Mouse (Mus musculus) midbrain, embryonic 16.5 days (tissue): ENCODE results near the gene S1pr4. TPM values are rescaled to one million over a fixed set of nuclear protein-coding genes. Genes with fewer than 3 reads are reported as not detected.

Experiments
- ATAC-seq: fragments of 200-750 bp; cut with Nextera tagmentation; 2 replicates; pipeline ENCODE4 v1.8.0; 2017; ENCODE audit warnings: moderate TSS enrichment
- H3K27ac ChIP-seq: fragments of 300-500 bp; sonication (generic); 2 replicates; pipeline ENCODE4 v1.5.1; 2014; ENCODE audit warnings: mild to moderate bottlenecking, low read length, mixed read lengths
- H3K27me3 ChIP-seq: fragments of 300-500 bp; sonication (generic); 2 replicates; pipeline ENCODE4 v1.6.1; 2014; ENCODE audit warnings: low read depth, low read length, mixed read lengths; ENCODE audit not compliant: control insufficient read depth, insufficient read depth
- H3K36me3 ChIP-seq: fragments of 300-500 bp; sonication (generic); 2 replicates; pipeline ENCODE4 v1.6.1; 2014; ENCODE audit warnings: mild to moderate bottlenecking, low read length, moderate library complexity, mixed read lengths; ENCODE audit not compliant: control insufficient read depth, insufficient read depth
- H3K4me1 ChIP-seq: fragments of 300-500 bp; sonication (generic); 2 replicates; pipeline ENCODE4 v1.6.1; 2014; ENCODE audit warnings: mild to moderate bottlenecking, low read length, mixed read lengths; ENCODE audit not compliant: control insufficient read depth, insufficient read depth
- H3K4me2 ChIP-seq: fragments of 300-500 bp; sonication (generic); 2 replicates; pipeline ENCODE4 v1.6.1; 2014; ENCODE audit warnings: mild to moderate bottlenecking, low read length, mixed read lengths
- H3K4me3 ChIP-seq: fragments of 300-500 bp; sonication (generic); 2 replicates; pipeline ENCODE4 v1.5.1; 2014; ENCODE audit warnings: low read depth, mild to moderate bottlenecking, low read length, moderate library complexity, mixed read lengths
- H3K9ac ChIP-seq: fragments of 300-500 bp; sonication (generic); 2 replicates; pipeline ENCODE4 v1.6.1; 2014; ENCODE audit warnings: low read depth, low read length, mixed read lengths
- H3K9me3 ChIP-seq: fragments of 300-500 bp; sonication (generic); replicated peaks from 2 replicates; pipeline ENCODE4 v1.6.1; 2014; ENCODE audit warnings: mild to moderate bottlenecking, low read length, mixed read lengths; ENCODE audit not compliant: control insufficient read depth, poor library complexity, severe bottlenecking
- WGBS: fragments of 180-500 bp; shearing (Covaris S2); extraction: QIAGEN DNeasy Blood & Tissue Kit; methylation state at CpG from one replicate; pipeline ENCODE4 v1.1.7; 2014; 5-methylcytosine and 5-hydroxymethylcytosine counted together
- polyA plus RNA-seq: library from polyadenylated mRNA; unstranded; fragments of >200 nt; fragmentation: Nextera tagmentation; extraction: Ambion mirVana; gene quantifications from 2 replicates; pipeline ENCODE4 v1.2.1, GENCODE M21; 2015

Gene S1pr4
- polyA plus RNA-seq, 1 experiment from 2014 or later = 0.44 TPM

- Histone ChIP-seq H3K9me3 (no peaks in the 10 kb centered on the region), H3K27me3 (no peaks in the 10 kb centered on the region), H3K4me2 (no peak overlapping the region), H3K9ac (no peak overlapping the region), H3K36me3 (peaks cover 50% of the 10 kb centered on the region), H3K27ac (no peak overlapping the region), H3K4me1 (peaks cover 13% of the 10 kb centered on the region), H3K4me3 (no peak overlapping the region)
- no peak for ATAC-seq
- 94% methylated on average over 9 of the region's 9 CpGs for WGBS
These were observed 8.9 kb downstream of the S1pr4 start for GRCm38 (mm10) chr10:81491018-81491417.

- H3K9ac ChIP-seq = no peak overlapping the region
- H3K4me1 ChIP-seq = peaks cover 7% of the 10 kb centered on the region
- H3K9me3 ChIP-seq = no peaks in the 10 kb centered on the region
- H3K27ac ChIP-seq = no peak overlapping the region
- ATAC-seq = no peak
- no peak overlapping the region for H3K4me3 ChIP-seq
- 84% methylated on average over 14 of the region's 14 CpGs for WGBS
- H3K4me2 ChIP-seq = no peak overlapping the region
- peaks cover 50% of the 10 kb centered on the region for H3K36me3 ChIP-seq
- no peaks in the 10 kb centered on the region for H3K27me3 ChIP-seq
These were observed 10.0 kb downstream of the S1pr4 start for GRCm38 (mm10) chr10:81489941-81490340.

- Histone ChIP-seq H3K9ac (no peak overlapping the region), H3K27me3 (no peaks in the 10 kb centered on the region), H3K9me3 (no peaks in the 10 kb centered on the region), H3K4me2 (no peak overlapping the region), H3K27ac (no peak overlapping the region), H3K4me3 (no peak overlapping the region), H3K36me3 (peaks cover 50% of the 10 kb centered on the region), H3K4me1 (peaks cover 8% of the 10 kb centered on the region)
- no peak for ATAC-seq
- WGBS = 90% methylated on average over 11 of the region's 11 CpGs
These were observed 11.9 kb downstream of the S1pr4 start for GRCm38 (mm10) chr10:81488081-81488480.

DNA sequence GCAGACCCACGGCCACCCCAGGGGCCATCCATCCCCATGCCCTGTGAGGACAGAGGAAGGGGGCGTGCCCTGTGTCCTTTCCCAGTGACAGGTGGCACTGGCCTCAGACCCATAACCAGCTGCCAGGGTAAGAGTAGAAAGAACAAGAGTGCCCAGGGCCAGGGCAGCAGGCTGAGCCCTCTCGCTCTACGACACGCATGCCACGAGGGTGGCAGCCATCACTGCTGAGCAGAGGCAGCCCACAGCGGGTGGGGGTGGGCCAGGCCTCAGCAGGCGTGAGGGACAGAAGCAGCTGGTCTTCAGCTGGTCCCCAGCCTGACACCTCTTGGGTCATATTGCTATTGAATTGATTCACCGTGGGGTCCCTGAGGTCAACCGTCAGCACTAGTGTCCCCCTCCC lies 13.4 kb downstream of the S1pr4 start:
- peaks cover 14% of the 10 kb centered on the region for H3K4me1 ChIP-seq
- no peak overlapping the region for H3K4me2 ChIP-seq
- H3K27ac ChIP-seq = no peak overlapping the region
- H3K9ac ChIP-seq = no peak overlapping the region
- no peak for ATAC-seq
- WGBS = 89% methylated on average over 10 of the region's 10 CpGs
- H3K9me3 ChIP-seq = no peaks in the 10 kb centered on the region
- H3K27me3 ChIP-seq = no peaks in the 10 kb centered on the region
- H3K4me3 ChIP-seq = no peak overlapping the region
- peaks cover 38% of the 10 kb centered on the region for H3K36me3 ChIP-seq

GRCm38 (mm10) chr10:81485479-81486018 lies 14.4 kb downstream of the S1pr4 start:
- peak overlapping the region; percentile 83; the same call in 1 of the 2 replicates for H3K27ac ChIP-seq
- H3K9me3 ChIP-seq = no peaks in the 10 kb centered on the region
- peaks cover 30% of the 10 kb centered on the region for H3K36me3 ChIP-seq
- H3K4me2 ChIP-seq = no peak overlapping the region
- 74% methylated on average over 7 of the region's 7 CpGs for WGBS
- no peaks in the 10 kb centered on the region for H3K27me3 ChIP-seq
- no peak for ATAC-seq
- H3K9ac ChIP-seq = no peak overlapping the region
- H3K4me3 ChIP-seq = no peak overlapping the region
- peaks cover 20% of the 10 kb centered on the region for H3K4me1 ChIP-seq

DNA sequence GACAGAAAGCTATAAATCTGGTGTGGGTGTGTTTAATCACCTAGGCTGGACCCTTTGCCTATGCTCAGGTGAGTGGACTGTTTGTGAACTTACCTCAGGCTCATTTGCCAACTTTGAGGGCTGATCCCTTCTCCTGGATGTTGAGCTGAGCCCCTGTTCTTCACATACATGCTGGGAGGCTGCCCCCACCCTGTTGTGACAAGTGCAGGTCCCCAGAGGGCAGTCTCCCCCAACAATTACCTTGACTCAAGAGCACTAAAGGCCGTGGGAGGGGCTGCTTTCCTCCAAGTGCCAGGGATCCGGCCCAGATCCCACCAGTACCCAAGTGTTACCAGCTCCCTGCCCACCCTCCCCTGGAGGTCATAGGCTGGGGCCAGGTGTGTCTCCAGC lies 14.9 kb downstream of the S1pr4 start:
- 47% methylated on average over 2 of the region's 2 CpGs for WGBS
- H3K4me3 ChIP-seq = no peak overlapping the region
- peaks cover 25% of the 10 kb centered on the region for H3K4me1 ChIP-seq
- H3K4me2 ChIP-seq = 0 out of 2 replicates have a peak overlapping the region, but pooled peaks have one; percentile 22
- no peaks in the 10 kb centered on the region for H3K9me3 ChIP-seq
- H3K9ac ChIP-seq = peak overlapping the region; percentile 30; the same call in 1 of the 2 replicates
- H3K27me3 ChIP-seq = no peaks in the 10 kb centered on the region
- no peak for ATAC-seq
- peaks cover 30% of the 10 kb centered on the region for H3K36me3 ChIP-seq
- H3K27ac ChIP-seq = peak overlapping the region; percentile 83

DNA sequence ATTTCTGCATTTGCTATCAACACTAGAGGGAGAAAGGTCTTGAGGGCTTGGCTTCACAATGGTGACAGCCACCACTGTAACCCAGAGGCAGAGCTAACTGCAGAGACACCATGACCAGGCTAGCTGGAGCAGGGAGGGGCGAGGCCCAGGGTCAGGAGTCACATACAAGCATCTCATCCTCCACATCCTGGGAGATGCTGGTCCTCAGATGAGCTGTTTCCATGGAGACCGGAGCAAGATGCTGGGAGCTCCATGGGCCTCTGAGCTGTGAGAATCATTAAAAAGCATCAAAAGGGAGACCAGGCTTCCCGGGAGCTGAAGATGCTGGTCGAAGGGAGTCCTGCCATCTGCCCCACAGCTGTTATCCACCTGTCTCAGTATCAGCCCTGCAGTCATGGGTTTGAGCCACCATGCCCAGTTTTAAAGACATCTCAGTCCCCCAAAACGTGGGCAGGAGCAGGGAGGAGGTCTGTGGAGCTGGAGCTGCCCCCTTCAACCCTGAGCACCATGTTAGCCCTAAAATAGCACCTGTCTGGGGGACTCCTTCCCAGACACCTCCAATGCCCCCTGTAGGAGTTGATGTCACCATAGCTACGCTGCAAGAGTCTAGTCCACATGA lies 15.4 kb downstream of the S1pr4 start:
- no peak overlapping the region for H3K4me3 ChIP-seq
- H3K4me1 ChIP-seq = peaks cover 30% of the 10 kb centered on the region
- peak overlapping the region; percentile 22; the same call in 1 of the 2 replicates for H3K4me2 ChIP-seq
- WGBS = 32% methylated on average over 6 of the region's 6 CpGs
- peak overlapping the region; percentile 83 for H3K27ac ChIP-seq
- H3K9ac ChIP-seq = peak overlapping the region; percentile 30; the same call in 1 of the 2 replicates
- H3K27me3 ChIP-seq = no peaks in the 10 kb centered on the region
- peak; percentile 36; the same call in 1 of the 2 replicates for ATAC-seq
- no peaks in the 10 kb centered on the region for H3K9me3 ChIP-seq
- H3K36me3 ChIP-seq = peaks cover 26% of the 10 kb centered on the region

DNA sequence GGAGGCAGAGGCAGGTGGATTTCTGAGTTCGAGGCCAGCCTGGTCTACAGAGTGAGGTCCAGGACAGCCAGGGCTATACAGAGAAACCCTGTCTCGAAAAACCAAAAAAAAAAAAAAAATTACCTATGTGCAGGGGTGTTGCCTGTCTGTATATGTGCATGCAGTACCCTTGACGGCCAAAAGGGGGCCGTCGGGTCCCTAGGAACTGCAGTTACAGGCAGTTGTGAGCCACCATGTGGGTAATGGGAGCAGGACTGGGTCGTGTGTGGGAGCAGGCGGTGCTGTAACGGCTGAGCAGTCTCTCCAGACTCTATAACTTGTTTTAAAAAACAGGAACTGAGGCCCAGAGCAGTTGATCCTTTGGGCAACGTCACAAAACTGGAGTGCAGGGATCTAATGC lies 15.9 kb downstream of the S1pr4 start:
- H3K4me3 ChIP-seq = no peak overlapping the region
- peaks cover 22% of the 10 kb centered on the region for H3K36me3 ChIP-seq
- no peaks in the 10 kb centered on the region for H3K9me3 ChIP-seq
- peak overlapping the region; percentile 83 for H3K27ac ChIP-seq
- H3K27me3 ChIP-seq = no peaks in the 10 kb centered on the region
- WGBS = 20% methylated on average over 9 of the region's 9 CpGs
- peaks cover 34% of the 10 kb centered on the region for H3K4me1 ChIP-seq
- no peak overlapping the region for H3K9ac ChIP-seq
- no peak for ATAC-seq
- H3K4me2 ChIP-seq = no peak overlapping the region

DNA sequence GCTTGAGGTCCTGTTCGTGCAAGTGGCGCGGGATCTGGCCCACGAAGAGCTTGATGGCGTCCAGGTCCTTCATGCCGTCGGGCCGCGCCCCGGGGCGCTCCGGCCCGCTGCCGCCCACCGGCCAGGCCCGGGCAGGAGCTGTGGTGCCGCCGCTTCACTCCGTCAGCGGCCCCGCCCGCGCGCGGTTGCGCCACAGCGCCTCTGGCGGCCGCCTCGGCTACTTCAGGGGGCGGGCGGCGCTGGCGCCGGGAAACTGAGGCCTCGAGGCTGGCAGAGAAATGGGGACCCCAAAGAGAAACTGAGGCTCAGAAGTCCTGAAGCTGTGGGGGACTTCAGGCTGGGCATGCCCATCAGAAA lies 17.4 kb downstream of the S1pr4 start, which contains the start of gene Celf5:
Gene Celf5, minus strand, starts transcription at position 177 of the 357 bp plus-strand sequence.
- no peaks in the 10 kb centered on the region for H3K27me3 ChIP-seq
- peaks cover 46% of the 10 kb centered on the region for H3K4me1 ChIP-seq
- no peaks in the 10 kb centered on the region for H3K9me3 ChIP-seq
- peak within 1 kb of the TSS; percentile 96 for H3K9ac ChIP-seq
- H3K4me3 ChIP-seq = peak within 1 kb of the TSS; percentile 66
- ATAC-seq = peak; percentile 62
- peaks cover 11% of the 10 kb centered on the region for H3K36me3 ChIP-seq
- under 1% methylated on average over 33 of the region's 36 CpGs for WGBS
- peak within 1 kb of the TSS; percentile 83 for H3K4me2 ChIP-seq
- peak within 1 kb of the TSS; percentile 89 for H3K27ac ChIP-seq
